Comparison of ENCODE assay signal across 25 mouse cellular contexts in the genomic region with DNA sequence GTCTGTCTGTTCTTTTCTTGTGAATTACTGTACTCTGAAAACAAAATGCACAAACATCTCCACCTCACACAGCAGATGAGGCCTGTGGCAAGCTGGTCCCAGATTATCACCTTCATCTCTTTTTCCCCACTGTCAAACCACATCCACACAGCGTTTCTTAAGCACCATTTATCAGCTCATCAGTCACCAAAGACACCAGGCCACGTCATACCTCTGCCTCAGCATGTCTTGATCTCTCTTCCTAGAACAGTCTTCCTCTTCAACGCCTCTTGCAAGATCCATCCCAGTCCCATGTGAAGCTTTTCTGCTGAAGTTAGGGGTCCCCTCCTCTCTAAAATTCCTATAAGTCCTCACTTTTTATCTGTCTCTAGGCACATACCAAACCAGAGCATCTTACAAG.
DNase-seq lines count a peak whose midpoint lies in the region; ATAC-seq and TF ChIP-seq lines count a peak whose summit lies in the region.
"Had no signal": no experiment of that assay in that cellular context is flagged by ENCODE, and none has a peak within 500 bp of the region (broad histone marks: within the 10 kb centered on the region; RNA-seq: fewer than 3 reads in every experiment).

No protein-coding gene starts in this region.

- no peak overlapping the region for H3K9ac ChIP-seq in hindbrain, postnatal 0 days (replicated peaks; ENCODE audit: low read length)
- H3K9ac ChIP-seq: embryonic facial prominence, embryonic 12.5 days; forebrain, embryonic 13.5 days; heart, embryonic 12.5 days; liver, postnatal 0 days; midbrain, embryonic 12.5 days; neural tube, embryonic 12.5 days had no signal

- DNase-seq in thymus, postnatal 14 days = peak; percentile 6
- no peak for DNase-seq in thymus, adult 2 months
- DNase-seq in T-cell, adult 2 months (ENCODE audit: low spot score) = peak; percentile 59
- DNase-seq in thymus, postnatal 4 days = peak; percentile 9
- DNase-seq in hindbrain, postnatal 0 days (ENCODE audit: low spot score) = no peak
- DNase-seq in B cell, adult 2 months = no peak
- no peak for DNase-seq in right cerebral cortex, postnatal 36 days (ENCODE audit: low spot score in 2 of 2)
- DNase-seq: adrenal gland, adult 2 months; cerebellum, adult 18-20 months; cerebellum, postnatal 14 days; gastrocnemius, adult 2 months; heart, postnatal 10 days; kidney, adult 2 months; kidney, postnatal 10 days; liver, postnatal 0 days; lung, postnatal 10 days; right cerebral cortex, postnatal 25 days had no signal

- no peak for TF ChIP-seq CTCF in thymus, adult 2 months (IDR thresholded peaks at IDR 0.05; ENCODE audit: borderline replicate concordance, control insufficient read depth, extremely low read depth, insufficient read depth, low read length, poor library complexity)
- no peak for TF ChIP-seq CTCF in hindbrain, postnatal 0 days (IDR thresholded peaks at IDR 0.05; ENCODE audit: low read depth)

- TF ChIP-seq POLR2A in thymus, adult 2 months (IDR thresholded peaks at IDR 0.05; ENCODE audit: control insufficient read depth, extremely low read depth, insufficient read depth, low read length, poor library complexity) = no peak

- no peaks in the 10 kb centered on the region; the same call in 1 of the 2 replicates for H3K4me1 ChIP-seq in thymus, adult 2 months (replicated peaks; ENCODE audit: control insufficient read depth, insufficient read depth, low read length)
- H3K4me1 ChIP-seq in hindbrain, postnatal 0 days (ENCODE audit: insufficient read depth, low read length) = no peaks in the 10 kb centered on the region
- H3K4me1 ChIP-seq: embryonic facial prominence, embryonic 12.5 days; heart, embryonic 12.5 days; hindbrain, embryonic 10.5 days; midbrain, embryonic 12.5 days; neural tube, embryonic 12.5 days had no signal

- H3K4me3 ChIP-seq in thymus, adult 2 months (ENCODE audit: control insufficient read depth, insufficient read depth, low read length) = no peak overlapping the region
- no peak overlapping the region for H3K4me3 ChIP-seq in hindbrain, postnatal 0 days (ENCODE audit: low read length)
- H3K4me3 ChIP-seq: embryonic facial prominence, embryonic 12.5 days; erythroblast, embryonic 14.5 days; forebrain, embryonic 13.5 days; gastrocnemius, adult 2 months; heart, embryonic 12.5 days; hindbrain, embryonic 10.5 days; midbrain, embryonic 12.5 days; neural tube, embryonic 12.5 days had no signal

- no peaks in the 10 kb centered on the region for H3K9me3 ChIP-seq in hindbrain, postnatal 0 days (ENCODE audit: low read length)
- H3K9me3 ChIP-seq: embryonic facial prominence, embryonic 12.5 days; forebrain, embryonic 13.5 days; heart, embryonic 12.5 days; hindbrain, embryonic 10.5 days; midbrain, embryonic 12.5 days; neural tube, embryonic 12.5 days had no signal

- peak; percentile 84 for ATAC-seq in megakaryocyte, adult 5-6 weeks (ENCODE audit: poor library complexity, severe bottlenecking)
- ATAC-seq in hindbrain, postnatal 0 days = no peak
- ATAC-seq: forebrain, embryonic 13.5 days; liver, postnatal 0 days had no signal

- 7% methylated on average over 3 of the region's 3 CpGs for WGBS in thymus, adult 2 months
- WGBS in hindbrain, postnatal 0 days = 80% methylated on average over 3 of the region's 3 CpGs

- no peaks in the 10 kb centered on the region for H3K27me3 ChIP-seq in thymus, adult 2 months (ENCODE audit: control insufficient read depth, insufficient read depth, low read length)
- no peaks in the 10 kb centered on the region for H3K27me3 ChIP-seq in hindbrain, postnatal 0 days (ENCODE audit: insufficient read depth, low read length)
- H3K27me3 ChIP-seq: embryonic facial prominence, embryonic 12.5 days; forebrain, embryonic 13.5 days; heart, embryonic 12.5 days; midbrain, embryonic 12.5 days; neural tube, embryonic 12.5 days had no signal

- no peak overlapping the region for H3K4me2 ChIP-seq in hindbrain, postnatal 0 days (ENCODE audit: low read depth, low read length)
- H3K4me2 ChIP-seq: embryonic facial prominence, embryonic 12.5 days; forebrain, embryonic 13.5 days; heart, embryonic 12.5 days; midbrain, embryonic 12.5 days; neural tube, embryonic 12.5 days had no signal

- H3K27ac ChIP-seq in thymus, adult 2 months (ENCODE audit: control insufficient read depth, insufficient read depth, low read length) = no peak overlapping the region
- H3K27ac ChIP-seq in hindbrain, postnatal 0 days = no peak overlapping the region
- H3K27ac ChIP-seq: embryonic facial prominence, embryonic 12.5 days; forebrain, embryonic 13.5 days; hindbrain, embryonic 10.5 days; midbrain, embryonic 12.5 days; neural tube, embryonic 12.5 days had no signal

- H3K36me3 ChIP-seq in thymus, adult 2 months (ENCODE audit: control insufficient read depth, insufficient read depth, low read length) = no peaks in the 10 kb centered on the region
- H3K36me3 ChIP-seq in hindbrain, postnatal 0 days (ENCODE audit: insufficient read depth, low read length) = no peaks in the 10 kb centered on the region
- H3K36me3 ChIP-seq: embryonic facial prominence, embryonic 12.5 days; heart, embryonic 12.5 days; hindbrain, embryonic 10.5 days; midbrain, embryonic 12.5 days; neural tube, embryonic 12.5 days had no signal

Comparison
In these comparisons a context has a peak if more than half of its experiments do, and no peak if none do; other contexts are left out.
1. DNase-seq: peak in thymus, postnatal 14 days (single experiment), T-cell, adult 2 months (single experiment) and thymus, postnatal 4 days (single experiment); none in thymus, adult 2 months (single experiment), hindbrain, postnatal 0 days (single experiment), B cell, adult 2 months (0 of 2) and right cerebral cortex, postnatal 36 days (0 of 2).